Mouse (Mus musculus): ENCODE measurements around the gene Mef2a.

Gene Mef2a

DNA sequence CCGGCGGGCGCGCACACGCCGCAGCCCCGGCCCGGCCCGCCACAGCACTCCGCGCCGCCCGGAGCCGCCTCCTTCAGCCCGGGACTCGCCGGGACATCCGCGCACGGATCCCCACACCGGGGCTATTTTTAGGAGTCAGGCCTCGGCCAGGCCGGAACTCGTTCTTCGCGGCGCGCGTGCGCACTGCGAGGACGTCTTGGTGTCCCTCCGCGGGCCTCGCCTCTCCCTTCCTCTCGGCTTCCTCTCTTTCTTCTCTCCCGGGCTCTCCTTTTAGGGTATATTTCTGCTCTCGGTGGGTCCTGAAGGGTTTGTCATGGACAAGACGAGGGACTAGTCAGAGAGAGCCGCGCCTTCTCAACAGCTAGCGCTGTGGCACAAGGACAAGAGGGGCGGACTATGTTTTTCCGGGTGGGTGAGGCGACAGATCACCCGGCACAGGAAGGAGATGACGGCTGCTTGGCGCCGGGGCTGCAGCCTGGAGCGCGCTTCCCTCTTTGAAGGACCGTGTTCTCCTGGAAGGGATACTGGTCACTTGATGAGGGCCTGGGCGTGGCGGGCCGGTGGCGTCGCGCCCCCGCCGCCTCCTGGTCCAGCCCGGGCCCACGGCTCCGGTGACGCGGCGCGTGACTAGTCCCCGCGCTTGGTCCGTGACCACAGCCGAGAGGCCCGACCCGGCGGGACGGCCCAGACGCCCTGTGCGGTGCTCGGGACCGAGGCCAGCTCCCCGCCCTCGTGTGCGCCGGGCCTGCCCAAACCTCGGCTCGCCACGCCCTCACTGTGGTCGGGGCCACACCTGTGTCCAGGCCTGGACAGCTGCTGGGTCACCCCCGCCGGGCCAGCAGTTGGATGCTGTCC, at the start of gene Mef2a:
TSS of gene Mef2a (minus strand) at position 130 of the 855 bp plus-strand sequence.
- Histone ChIP-seq H3K27me3 (ENCODE audit: control insufficient read depth, insufficient read depth, low read length, poor library complexity, severe bottlenecking) (no peaks in the 10 kb centered on the region), H3K36me3 (ENCODE audit: control insufficient read depth, insufficient read depth, low read length, poor library complexity, severe bottlenecking) (no peaks in the 10 kb centered on the region)
- DNase-seq (ENCODE audit: low read depth, low spot score), result peak; percentile 96

DNA sequence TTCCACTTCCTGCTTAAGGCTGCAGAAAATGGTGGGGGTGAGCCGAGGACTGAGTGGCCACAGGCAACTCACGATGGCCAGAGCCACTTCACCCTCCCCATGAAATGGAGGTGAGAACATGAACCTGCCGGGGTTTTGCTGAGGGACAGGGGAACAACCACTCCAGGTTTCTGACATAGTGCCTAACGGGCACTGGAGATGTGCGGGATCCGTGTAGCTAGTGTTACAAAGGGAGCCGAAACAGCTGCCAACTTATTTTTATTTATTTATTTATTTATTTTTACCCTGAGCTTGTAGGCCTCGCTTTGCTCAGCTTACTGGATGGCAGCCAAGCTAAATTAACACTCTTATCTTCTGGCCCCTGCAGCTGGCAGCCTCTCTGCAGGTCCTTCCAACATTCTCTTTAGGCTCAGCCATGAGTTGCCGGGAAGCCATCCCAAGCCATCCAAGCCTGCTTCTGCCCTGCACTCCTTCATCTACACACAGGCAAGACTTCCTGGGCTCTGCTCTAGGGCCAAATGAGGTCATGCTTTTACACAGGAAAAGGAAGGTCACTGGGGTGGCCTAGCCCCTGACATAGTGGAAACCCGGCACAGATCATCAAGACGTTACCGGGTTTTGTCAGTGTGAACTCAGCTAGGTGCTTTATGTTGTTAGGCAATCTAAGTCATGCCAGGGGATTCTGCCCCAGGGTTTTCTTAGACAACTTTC, 49.0 kb upstream of the Mef2a start:
- Histone ChIP-seq H3K27me3 (ENCODE audit: control insufficient read depth, insufficient read depth, low read length, poor library complexity, severe bottlenecking) (no peaks in the 10 kb centered on the region), H3K36me3 (ENCODE audit: control insufficient read depth, insufficient read depth, low read length, poor library complexity, severe bottlenecking) (no peaks in the 10 kb centered on the region)
- peak; percentile 22 for DNase-seq (ENCODE audit: low read depth, low spot score)

DNA sequence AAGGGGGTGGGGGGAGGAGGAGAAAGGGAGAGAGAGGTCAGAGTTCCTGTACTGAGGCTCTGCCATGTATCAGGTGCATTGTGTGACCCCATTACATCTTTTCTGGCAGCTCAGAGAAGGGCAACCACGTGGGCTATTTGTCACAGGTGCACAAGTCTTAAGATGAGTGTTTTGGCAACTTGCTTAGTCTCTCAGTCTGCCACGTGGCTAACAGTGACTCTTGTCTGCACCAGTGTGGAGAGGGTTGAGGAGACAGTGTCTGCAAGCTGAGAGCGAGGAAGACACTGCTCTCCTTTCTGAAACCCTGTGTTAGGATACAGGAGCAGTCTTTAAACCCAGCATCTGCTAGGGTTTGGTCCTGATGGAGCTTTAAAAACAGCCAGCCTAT, 48.4 kb upstream of the Mef2a start:
- no peaks in the 10 kb centered on the region for H3K36me3 ChIP-seq (ENCODE audit: control insufficient read depth, insufficient read depth, low read length, poor library complexity, severe bottlenecking)
- H3K27me3 ChIP-seq (ENCODE audit: control insufficient read depth, insufficient read depth, low read length, poor library complexity, severe bottlenecking), result no peaks in the 10 kb centered on the region
- peak; percentile 20 for DNase-seq (ENCODE audit: low read depth, low spot score)

DNA sequence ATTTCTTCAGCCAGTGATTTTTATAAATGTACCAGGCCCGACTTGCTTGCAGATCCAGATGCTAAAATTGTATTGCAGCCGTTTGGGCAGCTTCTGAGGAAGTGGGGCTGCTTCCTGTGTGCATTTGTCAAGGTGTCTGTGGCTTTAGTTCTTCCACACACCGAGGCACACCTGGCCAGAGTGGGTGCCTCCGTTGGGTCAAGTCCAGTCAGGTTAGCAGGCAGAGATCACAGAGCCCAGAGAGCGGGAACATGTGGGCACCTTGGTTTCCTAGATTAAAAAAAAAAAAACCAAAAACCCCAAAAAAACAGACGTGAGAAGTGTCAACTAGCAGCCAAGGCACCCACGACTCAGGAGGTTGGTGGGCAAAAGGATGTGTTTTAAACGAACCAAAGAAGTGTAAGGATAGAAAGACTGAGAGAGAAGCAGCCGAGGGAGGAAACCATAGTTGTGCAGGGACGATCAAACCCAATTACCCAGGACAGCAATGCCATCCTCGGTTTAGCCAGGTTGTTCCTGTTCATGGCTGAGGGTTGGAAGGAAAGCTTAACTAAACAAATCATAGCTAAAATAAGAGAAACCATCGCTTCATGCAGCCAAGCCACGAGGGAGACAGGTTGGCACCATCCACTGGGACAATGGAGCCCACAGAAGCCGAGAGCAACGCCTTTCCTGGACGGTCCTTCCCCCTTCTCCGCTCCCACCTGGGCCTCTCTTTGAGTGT, 47.1 kb upstream of the Mef2a start:
- Histone ChIP-seq H3K27me3 (ENCODE audit: control insufficient read depth, insufficient read depth, low read length, poor library complexity, severe bottlenecking) (no peaks in the 10 kb centered on the region), H3K36me3 (ENCODE audit: control insufficient read depth, insufficient read depth, low read length, poor library complexity, severe bottlenecking) (no peaks in the 10 kb centered on the region)
- DNase-seq (ENCODE audit: low read depth, low spot score), result peak; percentile 31

DNA sequence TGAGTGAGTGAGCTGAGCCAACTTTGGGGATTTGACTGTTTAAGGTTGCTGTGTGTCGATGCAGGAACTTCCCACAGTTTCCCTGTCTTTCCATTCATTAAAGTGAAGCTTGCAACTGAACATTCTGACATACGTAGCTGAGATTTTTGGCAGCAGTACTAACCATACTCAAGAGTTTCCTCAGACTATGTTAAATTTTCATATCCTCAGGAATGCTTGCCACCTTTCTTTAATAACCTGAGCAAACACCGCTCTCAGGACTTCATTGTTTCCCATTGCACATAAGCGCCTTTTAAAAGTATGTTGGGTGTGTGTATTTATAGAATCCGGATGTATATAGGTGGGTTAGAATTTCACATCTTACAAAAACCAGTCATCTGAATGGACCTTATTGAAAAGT, 45.5 kb upstream of the Mef2a start:
- Histone ChIP-seq H3K27me3 (ENCODE audit: control insufficient read depth, insufficient read depth, low read length, poor library complexity, severe bottlenecking) (no peaks in the 10 kb centered on the region), H3K36me3 (ENCODE audit: control insufficient read depth, insufficient read depth, low read length, poor library complexity, severe bottlenecking) (no peaks in the 10 kb centered on the region)
- no peak for DNase-seq (ENCODE audit: low read depth, low spot score)

DNA sequence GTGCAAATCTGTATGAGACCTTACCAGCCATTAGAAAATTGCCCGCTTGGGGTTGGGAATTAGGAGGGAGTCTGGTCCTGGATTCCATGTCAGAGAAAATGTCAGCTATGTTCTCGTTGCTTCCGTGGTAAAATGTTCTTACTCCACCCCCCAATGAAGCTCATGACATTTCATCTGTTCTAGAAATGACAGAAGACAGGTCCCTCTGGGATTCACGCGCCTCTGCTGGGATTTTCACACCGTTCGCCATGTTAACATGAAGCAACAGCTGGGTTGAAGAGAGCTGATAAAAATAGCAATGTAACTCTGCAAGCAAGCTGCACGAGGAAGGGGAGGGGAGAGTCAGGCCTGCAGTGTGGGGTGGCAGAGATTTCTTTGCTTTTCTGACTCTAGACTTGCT, 42.1 kb upstream of the Mef2a start:
- Histone ChIP-seq H3K27me3 (ENCODE audit: control insufficient read depth, insufficient read depth, low read length, poor library complexity, severe bottlenecking) (no peaks in the 10 kb centered on the region), H3K36me3 (ENCODE audit: control insufficient read depth, insufficient read depth, low read length, poor library complexity, severe bottlenecking) (no peaks in the 10 kb centered on the region)
- DNase-seq (ENCODE audit: low read depth, low spot score), result peak; percentile 46

DNA sequence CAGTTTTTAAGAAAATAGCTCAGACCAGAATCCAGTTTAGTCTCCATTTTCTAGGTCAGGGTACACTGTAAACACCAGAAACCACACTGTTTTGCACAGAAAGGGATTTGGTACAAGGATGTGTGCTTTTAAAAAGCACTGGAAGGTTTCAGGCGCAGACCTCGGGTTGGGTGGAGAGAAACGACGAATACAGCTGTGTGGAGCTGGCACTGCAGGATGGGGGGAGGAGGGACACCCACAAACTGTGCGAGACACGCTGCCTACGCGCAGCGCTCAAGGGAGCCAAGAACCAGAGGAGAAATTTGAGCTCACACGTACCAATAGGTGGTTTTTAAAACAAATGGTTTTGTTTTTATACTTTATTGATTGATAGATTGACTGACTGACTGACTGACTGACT, 40.0 kb upstream of the Mef2a start:
- Histone ChIP-seq H3K27me3 (ENCODE audit: control insufficient read depth, insufficient read depth, low read length, poor library complexity, severe bottlenecking) (no peaks in the 10 kb centered on the region), H3K36me3 (ENCODE audit: control insufficient read depth, insufficient read depth, low read length, poor library complexity, severe bottlenecking) (no peaks in the 10 kb centered on the region)
- DNase-seq (ENCODE audit: low read depth, low spot score), result no peak

DNA sequence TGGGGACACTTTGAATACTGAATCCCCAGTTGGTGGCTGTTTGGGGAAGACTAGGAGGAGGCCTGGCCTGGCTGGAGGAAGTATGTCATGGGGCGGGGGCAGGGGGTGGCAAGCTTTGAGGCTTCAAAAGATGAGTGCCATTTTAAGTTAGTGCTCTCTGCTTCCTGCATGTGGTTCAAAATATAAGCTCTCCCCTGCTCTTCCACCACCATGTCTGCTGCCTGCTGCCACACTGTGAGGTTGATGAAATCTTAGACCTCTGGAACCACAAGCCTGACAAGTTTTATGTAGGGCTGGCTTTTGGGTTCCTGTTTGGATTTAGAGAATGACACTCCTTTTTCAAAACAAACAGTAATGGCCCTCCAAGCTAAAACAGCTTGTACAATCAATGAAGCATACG, 34.4 kb upstream of the Mef2a start:
- H3K27me3 ChIP-seq (ENCODE audit: control insufficient read depth, insufficient read depth, low read length, poor library complexity, severe bottlenecking), result no peaks in the 10 kb centered on the region
- H3K36me3 ChIP-seq (ENCODE audit: control insufficient read depth, insufficient read depth, low read length, poor library complexity, severe bottlenecking), result no peaks in the 10 kb centered on the region
- no peak for DNase-seq (ENCODE audit: low read depth, low spot score)

DNA sequence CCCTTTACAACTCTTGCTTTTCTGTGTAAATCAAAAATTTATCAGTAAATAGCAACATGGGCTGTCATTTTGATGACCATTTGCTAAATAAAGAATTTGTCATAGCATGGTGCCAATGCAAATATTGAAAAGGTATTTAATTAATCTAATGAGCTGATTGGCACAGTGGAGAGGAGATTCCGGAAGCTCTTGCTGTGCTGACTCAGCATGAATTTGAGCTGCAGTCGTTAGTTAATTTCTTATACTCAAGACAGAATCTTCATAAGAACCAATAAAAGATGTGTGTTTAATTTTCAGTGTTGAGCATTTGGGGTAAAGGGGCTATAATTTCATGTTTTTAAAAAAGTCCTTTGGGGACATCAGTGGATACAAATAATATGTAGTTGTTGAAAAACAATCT, 31.5 kb upstream of the Mef2a start:
- DNase-seq (ENCODE audit: low read depth, low spot score), result no peak
- Histone ChIP-seq H3K36me3 (ENCODE audit: control insufficient read depth, insufficient read depth, low read length, poor library complexity, severe bottlenecking) (no peaks in the 10 kb centered on the region), H3K27me3 (ENCODE audit: control insufficient read depth, insufficient read depth, low read length, poor library complexity, severe bottlenecking) (no peaks in the 10 kb centered on the region)

DNA sequence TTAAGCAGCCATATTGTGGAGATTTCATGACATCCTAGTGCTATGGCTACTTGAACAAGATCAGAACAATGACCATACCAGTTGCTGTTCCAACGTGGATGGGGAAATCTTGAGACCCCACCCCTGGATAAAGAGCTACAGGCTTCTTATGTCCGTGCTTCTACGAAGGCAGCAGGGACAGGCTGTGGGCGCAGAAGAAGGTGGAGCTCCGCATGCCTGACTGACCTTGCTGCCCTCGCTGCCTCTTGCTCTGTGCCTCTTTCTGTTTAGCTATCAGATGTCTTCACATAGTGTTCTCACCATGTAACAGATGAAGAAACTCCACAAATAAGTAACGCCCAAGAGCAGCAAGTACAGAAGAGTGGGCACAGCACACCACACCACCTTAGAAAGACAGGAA, 29.7 kb upstream of the Mef2a start:
- no peaks in the 10 kb centered on the region for H3K36me3 ChIP-seq (ENCODE audit: control insufficient read depth, insufficient read depth, low read length, poor library complexity, severe bottlenecking)
- DNase-seq (ENCODE audit: low read depth, low spot score), result no peak
- no peaks in the 10 kb centered on the region for H3K27me3 ChIP-seq (ENCODE audit: control insufficient read depth, insufficient read depth, low read length, poor library complexity, severe bottlenecking)

DNA sequence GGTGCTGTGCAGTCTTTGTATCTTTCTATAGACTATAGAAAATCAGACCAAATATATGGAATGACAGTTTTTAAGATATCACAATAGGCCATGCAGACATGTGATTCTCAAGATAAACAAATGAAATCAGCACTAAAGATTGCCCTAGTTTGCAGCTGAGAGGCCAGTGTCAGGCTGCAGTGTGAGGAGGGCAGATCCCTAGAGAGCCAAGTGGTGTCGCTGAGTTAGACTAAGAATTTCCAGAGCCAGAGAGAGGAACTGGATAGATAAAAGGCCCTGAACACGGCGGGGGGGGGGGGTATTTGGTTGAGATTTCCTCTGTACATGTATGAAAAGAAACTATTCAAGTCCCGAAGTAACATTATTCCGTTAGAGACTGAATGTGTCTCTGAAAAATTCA, 28.7 kb upstream of the Mef2a start:
- Histone ChIP-seq H3K36me3 (ENCODE audit: control insufficient read depth, insufficient read depth, low read length, poor library complexity, severe bottlenecking) (no peaks in the 10 kb centered on the region), H3K27me3 (ENCODE audit: control insufficient read depth, insufficient read depth, low read length, poor library complexity, severe bottlenecking) (no peaks in the 10 kb centered on the region)
- no peak for DNase-seq (ENCODE audit: low read depth, low spot score)

DNA sequence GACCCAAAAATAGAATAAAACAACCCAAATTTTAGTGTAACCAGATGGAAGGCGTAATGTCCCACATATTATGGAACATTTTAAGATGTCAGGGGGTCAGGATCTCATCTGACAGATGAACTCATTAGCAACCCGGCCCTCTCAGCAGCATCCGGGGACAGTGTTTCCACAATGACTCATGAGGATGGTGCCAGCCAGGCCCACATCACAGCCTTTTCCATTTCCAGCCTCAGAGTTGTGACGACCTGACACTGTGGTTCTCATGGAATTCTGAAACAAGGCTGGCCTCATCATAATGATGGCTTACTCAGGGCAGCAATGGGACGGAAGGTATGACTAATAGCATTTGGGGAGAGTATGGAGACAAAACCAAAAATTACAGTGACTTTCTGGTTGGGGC, 18.1 kb upstream of the Mef2a start:
- no peaks in the 10 kb centered on the region for H3K27me3 ChIP-seq (ENCODE audit: control insufficient read depth, insufficient read depth, low read length, poor library complexity, severe bottlenecking)
- H3K36me3 ChIP-seq (ENCODE audit: control insufficient read depth, insufficient read depth, low read length, poor library complexity, severe bottlenecking), result no peaks in the 10 kb centered on the region
- DNase-seq (ENCODE audit: low read depth, low spot score), result no peak

DNA sequence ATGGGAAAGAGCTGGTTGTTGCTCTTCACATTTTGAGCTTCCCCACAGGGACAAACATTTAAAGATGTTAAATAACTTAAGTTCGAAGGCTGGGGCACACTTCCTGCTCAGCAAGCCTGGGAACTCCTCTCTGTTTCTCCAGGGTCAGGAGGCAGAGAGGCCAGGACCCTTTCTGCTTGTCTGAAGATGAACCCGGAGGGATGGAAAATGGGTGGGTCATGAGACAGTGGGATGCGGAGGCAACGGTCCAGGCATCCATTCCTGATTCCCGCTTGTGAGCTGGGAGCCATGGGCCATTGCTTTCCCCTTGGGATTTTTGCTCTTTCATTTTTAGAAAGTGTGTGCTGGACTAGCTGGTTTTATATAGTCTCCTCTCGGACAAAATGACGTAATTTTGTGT, 17.4 kb upstream of the Mef2a start:
- no peaks in the 10 kb centered on the region for H3K36me3 ChIP-seq (ENCODE audit: control insufficient read depth, insufficient read depth, low read length, poor library complexity, severe bottlenecking)
- H3K27me3 ChIP-seq (ENCODE audit: control insufficient read depth, insufficient read depth, low read length, poor library complexity, severe bottlenecking), result no peaks in the 10 kb centered on the region
- DNase-seq (ENCODE audit: low read depth, low spot score), result no peak

DNA sequence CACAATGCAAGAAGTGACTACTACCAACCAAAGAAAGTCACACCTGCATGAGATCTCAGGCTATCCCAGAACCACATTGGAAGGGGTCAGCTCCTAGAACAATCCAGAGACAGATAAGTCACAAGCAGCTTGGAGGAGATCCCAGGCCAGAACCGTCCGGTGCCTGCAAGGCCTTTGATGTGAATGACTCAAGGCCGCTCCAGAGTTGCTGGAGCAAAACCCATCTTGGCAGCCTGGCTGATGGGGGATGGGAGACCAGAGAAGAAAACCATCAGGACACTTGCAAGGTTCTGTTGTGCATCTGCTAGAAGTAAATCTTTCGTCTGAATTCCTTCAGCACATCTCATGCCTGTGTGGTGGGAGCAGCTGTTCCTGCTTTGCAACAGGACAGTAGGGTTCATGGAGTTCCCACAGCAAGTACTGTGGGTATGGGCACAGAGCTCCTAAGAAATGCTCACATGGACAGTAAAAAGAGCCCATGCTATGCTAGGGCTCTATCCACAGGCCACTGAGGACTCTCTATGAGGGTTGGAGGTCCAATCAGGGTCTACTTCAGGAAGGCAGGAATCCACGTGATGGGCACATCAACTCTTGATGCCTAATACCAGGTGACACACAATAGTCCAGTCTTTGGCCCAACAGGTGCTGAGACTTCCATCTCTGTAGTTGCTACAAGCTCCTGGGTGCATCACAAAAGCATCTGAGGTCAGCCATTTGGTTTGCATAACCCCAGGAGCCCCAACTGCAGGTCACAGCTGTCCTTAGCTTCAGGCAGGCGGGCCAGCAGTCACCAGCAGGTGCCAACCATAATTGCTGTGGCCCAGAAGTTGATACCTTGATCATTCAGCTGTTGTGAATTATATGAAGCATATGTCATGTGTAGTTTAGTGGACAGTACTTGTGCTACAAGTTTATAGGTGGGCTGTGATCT, 12.5 kb upstream of the Mef2a start:
- no peak for DNase-seq (ENCODE audit: low read depth, low spot score)
- Histone ChIP-seq H3K27me3 (ENCODE audit: control insufficient read depth, insufficient read depth, low read length, poor library complexity, severe bottlenecking) (no peaks in the 10 kb centered on the region), H3K36me3 (ENCODE audit: control insufficient read depth, insufficient read depth, low read length, poor library complexity, severe bottlenecking) (no peaks in the 10 kb centered on the region)

All from splenic B cell, adult 2 months (primary cell).